Mouse (Mus musculus): ENCODE results near the gene Schip1.

The Schip1 gene

GRCm38 (mm10) chr3:68624471-68624870 lies 559.9 kb downstream of the Schip1 start:
- DNase-seq, result no peak

- no peak for DNase-seq
Observed at GRCm38 (mm10) chr3:68630261-68630660, 565.7 kb downstream of the Schip1 start.

- no peak for DNase-seq
Observed at GRCm38 (mm10) chr3:68630821-68631220, 566.2 kb downstream of the Schip1 start.

GRCm38 (mm10) chr3:68632714-68633113 lies 568.1 kb downstream of the Schip1 start:
- no peak for DNase-seq

GRCm38 (mm10) chr3:68633577-68633976 lies 569.0 kb downstream of the Schip1 start:
- DNase-seq, result no peak

GRCm38 (mm10) chr3:68637960-68638359 lies 573.4 kb downstream of the Schip1 start:
- DNase-seq, result no peak

GRCm38 (mm10) chr3:68638703-68639102 lies 574.1 kb downstream of the Schip1 start:
- DNase-seq, result no peak

- no peak for DNase-seq
Observed at GRCm38 (mm10) chr3:68642935-68643334, 578.3 kb downstream of the Schip1 start.

GRCm38 (mm10) chr3:68646387-68647130 lies 582.0 kb downstream of the Schip1 start:
- DNase-seq, result no peak

GRCm38 (mm10) chr3:68647282-68647681 lies 582.7 kb downstream of the Schip1 start:
- DNase-seq, result no peak

GRCm38 (mm10) chr3:68650251-68650650 lies 585.6 kb downstream of the Schip1 start:
- no peak for DNase-seq

- DNase-seq, result no peak
Observed at GRCm38 (mm10) chr3:68656607-68657352, 592.2 kb downstream of the Schip1 start.

GRCm38 (mm10) chr3:68657589-68658245 lies 593.1 kb downstream of the Schip1 start:
- DNase-seq, result no peak

- no peak for DNase-seq
Observed at GRCm38 (mm10) chr3:68659996-68660395, 595.4 kb downstream of the Schip1 start.

GRCm38 (mm10) chr3:68660538-68660937 lies 595.9 kb downstream of the Schip1 start:
- peak; percentile 15 to 16 for DNase-seq

GRCm38 (mm10) chr3:68662386-68662785 lies 597.8 kb downstream of the Schip1 start:
- no peak for DNase-seq

GRCm38 (mm10) chr3:68664337-68664736 lies 599.7 kb downstream of the Schip1 start:
- no peak for DNase-seq

GRCm38 (mm10) chr3:68666377-68666776 lies 601.8 kb downstream of the Schip1 start:
- no peak for DNase-seq

- DNase-seq, result no peak
Observed at GRCm38 (mm10) chr3:68667852-68668251, 603.2 kb downstream of the Schip1 start.

- DNase-seq, result no peak
Observed at GRCm38 (mm10) chr3:68669418-68669974, 604.9 kb downstream of the Schip1 start.

- DNase-seq, result no peak
Observed at GRCm38 (mm10) chr3:68674721-68675120, 610.1 kb downstream of the Schip1 start.

GRCm38 (mm10) chr3:68675216-68675835 lies 610.7 kb downstream of the Schip1 start:
- DNase-seq, result no peak
